9 mouse cellular contexts compared by ENCODE assay signal in the genomic region with DNA sequence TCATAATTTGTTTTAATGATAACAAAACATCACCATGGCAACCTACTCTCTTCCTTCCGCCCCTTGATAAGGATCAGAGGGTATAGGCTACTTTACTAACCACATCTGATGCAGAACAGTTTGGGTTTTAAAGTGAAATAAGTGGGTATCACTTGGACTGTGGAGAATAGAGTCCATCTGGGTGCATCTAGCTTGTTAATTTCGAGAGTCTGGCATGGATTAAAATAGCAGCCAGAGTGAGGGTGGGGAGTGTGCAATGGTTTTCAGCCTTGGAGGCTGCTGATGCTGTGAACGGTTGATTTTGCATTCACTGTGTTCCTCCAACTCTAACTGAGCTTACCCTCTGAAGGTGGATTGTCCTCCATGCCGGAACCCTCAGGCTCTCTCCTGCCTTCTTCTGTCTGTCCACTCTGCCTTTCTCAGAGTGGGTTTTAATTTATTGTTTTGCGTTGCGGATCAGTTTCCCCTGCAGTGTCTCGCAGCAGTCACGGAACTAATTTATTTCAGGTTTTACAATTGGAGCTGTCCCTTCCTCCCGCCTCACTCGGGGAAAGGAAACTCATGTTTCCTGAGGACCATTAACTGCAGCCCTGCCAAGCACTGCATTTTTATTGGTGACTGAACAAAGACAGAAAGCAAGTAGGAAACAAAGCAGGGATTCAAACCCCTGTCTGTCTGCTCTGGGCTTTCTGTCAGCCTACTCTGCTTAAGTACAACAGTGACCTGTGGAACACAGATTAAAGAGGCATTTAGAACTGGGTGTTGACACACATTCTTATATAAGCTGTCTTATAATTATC. TPM values are rescaled to one million over a fixed set of nuclear protein-coding genes. Genes with fewer than 3 reads are reported as not detected.
DNase-seq lines count a peak whose midpoint lies in the region; ATAC-seq and TF ChIP-seq lines count a peak whose summit lies in the region.
"Had no signal": no experiment of that assay in that cellular context is flagged by ENCODE, and none has a peak within 500 bp of the region (broad histone marks: within the 10 kb centered on the region; RNA-seq: fewer than 3 reads in every experiment).

No protein-coding gene starts in this region.

- peak overlapping the region; percentile 24; the same call in 1 of the 2 replicates for H3K4me2 ChIP-seq in neural tube, embryonic 11.5 days (ENCODE audit: low read depth)
- H3K4me2 ChIP-seq in midbrain, embryonic 16.5 days (ENCODE audit: low read length), result peak overlapping the region; percentile 43
- no peak overlapping the region for H3K4me2 ChIP-seq in liver, postnatal 0 days (ENCODE audit: low read depth, low read length)

- TF ChIP-seq CTCF in liver, postnatal 0 days (IDR thresholded peaks at IDR 0.05; ENCODE audit: low read depth), result no peak

- H3K27ac ChIP-seq in neural tube, embryonic 11.5 days (ENCODE audit: low read depth, low read length), result peak overlapping the region; percentile 65
- H3K27ac ChIP-seq in midbrain, embryonic 16.5 days (ENCODE audit: low read length), result peak overlapping the region; percentile 60
- no peak overlapping the region for H3K27ac ChIP-seq in liver, postnatal 0 days (ENCODE audit: low read depth)

- H3K36me3 ChIP-seq in neural tube, embryonic 11.5 days (ENCODE audit: control insufficient read depth, insufficient read depth, low read length), result no peaks in the 10 kb centered on the region
- H3K36me3 ChIP-seq in midbrain, embryonic 16.5 days (ENCODE audit: control insufficient read depth, insufficient read depth, low read length), result no peaks in the 10 kb centered on the region
- no peaks in the 10 kb centered on the region for H3K36me3 ChIP-seq in liver, postnatal 0 days (replicated peaks; ENCODE audit: insufficient read depth, low read length)

- H3K4me1 ChIP-seq in neural tube, embryonic 11.5 days (ENCODE audit: control insufficient read depth, insufficient read depth, low read length), result peaks cover 54% of the 10 kb centered on the region
- H3K4me1 ChIP-seq in midbrain, embryonic 16.5 days (ENCODE audit: control insufficient read depth, insufficient read depth, low read length), result peaks cover 27% of the 10 kb centered on the region
- H3K4me1 ChIP-seq in liver, postnatal 0 days (ENCODE audit: insufficient read depth), result peaks cover 32% of the 10 kb centered on the region

- DNase-seq in embryo, embryonic 10 days (ENCODE audit: low spot score), result peak; percentile 58
- no peak for DNase-seq in embryo, embryonic 9.5 days (ENCODE audit: extremely low spot score)
- DNase-seq in neural tube, embryonic 11.5 days (ENCODE audit: low spot score), result no peak
- DNase-seq in neural tube, embryonic 10.5 days (ENCODE audit: extremely low spot score, low spot score), result no peak
- DNase-seq in gastrocnemius, adult 18-20 months (ENCODE audit: low spot score), result no peak
- no peak for DNase-seq in liver, postnatal 0 days

- no peaks in the 10 kb centered on the region for H3K9me3 ChIP-seq in neural tube, embryonic 11.5 days (ENCODE audit: control insufficient read depth, low read length)
- H3K9me3 ChIP-seq in midbrain, embryonic 16.5 days (replicated peaks; ENCODE audit: control insufficient read depth, low read length, poor library complexity, severe bottlenecking), result no peaks in the 10 kb centered on the region
- H3K9me3 ChIP-seq in liver, postnatal 0 days (ENCODE audit: low read length), result no peaks in the 10 kb centered on the region

- TF ChIP-seq EP300 in liver, postnatal 0 days (IDR thresholded peaks at IDR 0.05; ENCODE audit: low read depth), result no peak

- no peaks in the 10 kb centered on the region for H3K27me3 ChIP-seq in neural tube, embryonic 11.5 days (ENCODE audit: control insufficient read depth, insufficient read depth, low read length)
- no peaks in the 10 kb centered on the region for H3K27me3 ChIP-seq in midbrain, embryonic 16.5 days (ENCODE audit: control insufficient read depth, insufficient read depth, low read depth, low read length)
- no peaks in the 10 kb centered on the region for H3K27me3 ChIP-seq in liver, postnatal 0 days (ENCODE audit: insufficient read depth, low read length)

- peak; percentile 60 for ATAC-seq in neural tube, embryonic 11.5 days (ENCODE audit: insufficient read depth, low FRiP score, low TSS enrichment)
- ATAC-seq in inflammation-experienced regulatory T-cells, adult 6 months, result peak; percentile 64
- ATAC-seq in midbrain, embryonic 16.5 days, result peak; percentile 43; the same call in 1 of the 2 replicates
- ATAC-seq in liver, postnatal 0 days, result no peak

- 15% methylated on average over 10 of the region's 10 CpGs for WGBS in neural tube, embryonic 11.5 days
- WGBS in midbrain, embryonic 16.5 days, result 12% methylated on average over 10 of the region's 10 CpGs
- WGBS in liver, postnatal 0 days (ENCODE audit: insufficient replicate concordance), result 32% methylated on average over 10 of the region's 10 CpGs

- no peak overlapping the region for H3K4me3 ChIP-seq in neural tube, embryonic 11.5 days (ENCODE audit: low read depth, low read length)
- H3K4me3 ChIP-seq in midbrain, embryonic 16.5 days (ENCODE audit: low read depth, low read length), result no peak overlapping the region; the same call in 1 of the 2 replicates
- no peak overlapping the region for H3K4me3 ChIP-seq in liver, postnatal 0 days (ENCODE audit: low read depth, low read length)
- H3K4me3 ChIP-seq: erythroblast, embryonic 14.5 days had no signal

- H3K9ac ChIP-seq in neural tube, embryonic 11.5 days (ENCODE audit: low read length), result 0 out of 2 replicates have a peak overlapping the region, but pooled peaks have one; percentile 7
- peak overlapping the region; percentile 41; the same call in 1 of the 2 replicates for H3K9ac ChIP-seq in midbrain, embryonic 16.5 days (ENCODE audit: low read depth, low read length)
- no peak overlapping the region for H3K9ac ChIP-seq in liver, postnatal 0 days (replicated peaks)

RNA-seq across cellular contexts. Expression of a gene that starts 40.4 kb away (rescaled TPM):
- polyA plus RNA-seq in neural tube, embryonic 11.5 days (2014; fragmentation: Nextera tagmentation; extraction: Ambion mirVana), result 276 and 289 TPM in 2 replicates
- 10 to 100 TPM; 28.0 to 72.7 (median 29.9) TPM for polyA plus RNA-seq in inflammation-experienced regulatory T-cells, adult 6 months (2017; shearing (Covaris generic))
- 143 and 155 TPM in 2 replicates for polyA plus RNA-seq in midbrain, embryonic 16.5 days (2015; fragmentation: Nextera tagmentation; extraction: Ambion mirVana)
- total RNA-seq in gastrocnemius, adult 18-20 months (2021), result 100 to 1,000 TPM in 1 of 2 experiments, 10 to 100 TPM in 1; 92.9 to 103 TPM
- 12.1 and 12.2 TPM in 2 replicates for polyA plus RNA-seq in liver, postnatal 0 days (2015; fragmentation: Nextera tagmentation; extraction: Ambion mirVana)
